Mouse (Mus musculus): Measurements from ENCODE around the gene Map3k10. TPM values are rescaled to one million over a fixed set of nuclear protein-coding genes. Genes with fewer than 3 reads are reported as not detected.

Map3k10 gene
- 9.0 and 9.2 TPM in 2 replicates for polyA plus RNA-seq (2016; fragmentation: Nextera tagmentation; extraction: Ambion mirVana)

DNA sequence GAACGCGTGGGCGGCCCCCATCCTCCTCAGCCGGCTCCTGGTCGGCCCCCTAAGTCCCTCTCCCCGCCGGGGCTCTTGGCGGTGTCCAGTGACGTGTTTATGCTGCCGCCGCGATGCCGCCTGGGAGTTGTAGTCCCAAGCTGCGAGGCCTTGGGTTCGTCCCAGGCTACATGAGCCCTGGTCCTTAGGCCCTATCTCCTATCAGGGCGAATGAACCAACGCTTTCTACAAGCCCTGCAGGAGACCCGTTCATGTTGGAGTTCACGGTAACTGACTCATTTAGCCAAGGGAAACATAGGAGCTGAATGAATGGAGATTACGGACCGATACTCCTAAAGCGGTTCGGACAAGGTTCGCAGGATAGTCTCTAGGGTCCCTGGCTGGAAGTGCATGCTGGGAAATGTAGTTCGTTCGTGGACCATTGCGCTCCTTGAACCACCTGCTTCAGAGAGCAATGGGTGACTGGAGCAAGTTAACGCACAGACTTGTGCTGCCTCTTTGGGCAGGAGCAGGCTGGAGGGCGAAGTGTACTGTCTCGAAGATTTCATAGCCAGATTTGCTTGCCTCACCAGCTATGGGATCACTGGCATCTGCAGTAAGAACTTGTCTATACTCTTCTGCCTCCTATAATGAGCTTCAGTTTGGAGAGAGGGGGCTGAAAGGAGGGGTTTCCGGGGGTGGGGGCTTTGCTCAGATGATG is at the start of gene Map3k10:
TSS of gene Map3k10 (minus strand) at position 77 of the 700 bp plus-strand sequence.
- Histone ChIP-seq H3K9me3 (no peaks in the 10 kb centered on the region), H3K27ac (replicated peaks) (peak within 1 kb of the TSS; percentile 94), H3K27me3 (replicated peaks; ENCODE audit: low read depth, poor library complexity, severe bottlenecking) (no peaks in the 10 kb centered on the region), H3K36me3 (replicated peaks) (peaks cover 24% of the 10 kb centered on the region), H3K4me1 (peaks cover 32% of the 10 kb centered on the region), H3K4me3 (peak within 1 kb of the TSS; percentile 99)
- WGBS, result under 1% methylated on average over 31 of the region's 31 CpGs
- peak; percentile 94 for DNase-seq (ENCODE audit: low spot score)

- Histone ChIP-seq H3K9me3 (peaks cover 4% of the 10 kb centered on the region; the same call in 1 of the 2 replicates), H3K36me3 (replicated peaks) (no peaks in the 10 kb centered on the region), H3K27ac (replicated peaks) (no peak overlapping the region), H3K4me1 (no peaks in the 10 kb centered on the region), H3K4me3 (no peak overlapping the region), H3K27me3 (replicated peaks; ENCODE audit: low read depth, poor library complexity, severe bottlenecking) (no peaks in the 10 kb centered on the region)
- WGBS, result 91% methylated on average over 8 of the region's 8 CpGs
- DNase-seq (ENCODE audit: low spot score), result no peak
Measured at GRCm38 (mm10) chr7:27721951-27722350, 47.6 kb upstream of the Map3k10 start.

- Histone ChIP-seq H3K4me3 (no peak overlapping the region), H3K4me1 (no peaks in the 10 kb centered on the region), H3K27ac (replicated peaks) (no peak overlapping the region), H3K27me3 (replicated peaks; ENCODE audit: low read depth, poor library complexity, severe bottlenecking) (no peaks in the 10 kb centered on the region), H3K9me3 (peaks cover 24% of the 10 kb centered on the region), H3K36me3 (replicated peaks) (no peaks in the 10 kb centered on the region)
- no peak for DNase-seq (ENCODE audit: low spot score)
- WGBS, result 84% methylated on average over 7 of the region's 7 CpGs
Measured at GRCm38 (mm10) chr7:27710402-27710801, 36.0 kb upstream of the Map3k10 start.

DNA sequence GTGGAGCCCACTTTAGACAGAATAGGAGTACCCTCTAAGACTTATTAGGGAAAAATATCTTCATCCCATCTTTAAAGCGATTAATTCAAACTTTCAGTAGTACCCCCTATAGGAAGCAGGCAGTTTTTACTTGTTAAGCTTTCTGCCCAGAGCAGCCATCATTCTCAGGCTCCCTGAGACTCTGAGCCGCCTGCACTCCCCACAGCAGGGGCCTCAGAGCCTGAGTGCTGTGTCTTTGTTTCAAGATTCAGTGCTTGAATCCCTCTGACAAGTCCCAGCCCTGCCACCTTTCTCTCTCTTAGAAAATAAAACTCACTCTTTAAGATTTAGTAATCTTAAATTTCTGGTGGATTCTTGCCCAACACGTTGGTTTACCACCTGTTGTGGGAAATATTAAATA is 22.3 kb upstream of the Map3k10 start:
- Histone ChIP-seq H3K27me3 (replicated peaks; ENCODE audit: low read depth, poor library complexity, severe bottlenecking) (no peaks in the 10 kb centered on the region), H3K27ac (replicated peaks) (no peak overlapping the region), H3K4me1 (no peaks in the 10 kb centered on the region), H3K9me3 (no peaks in the 10 kb centered on the region), H3K4me3 (no peak overlapping the region), H3K36me3 (replicated peaks) (0 out of 2 replicates have a peak, but pooled peaks cover 9% of the 10 kb centered on the region)
- DNase-seq (ENCODE audit: low spot score), result no peak
- WGBS, result 30% methylated on average over 3 of the region's 3 CpGs

DNA sequence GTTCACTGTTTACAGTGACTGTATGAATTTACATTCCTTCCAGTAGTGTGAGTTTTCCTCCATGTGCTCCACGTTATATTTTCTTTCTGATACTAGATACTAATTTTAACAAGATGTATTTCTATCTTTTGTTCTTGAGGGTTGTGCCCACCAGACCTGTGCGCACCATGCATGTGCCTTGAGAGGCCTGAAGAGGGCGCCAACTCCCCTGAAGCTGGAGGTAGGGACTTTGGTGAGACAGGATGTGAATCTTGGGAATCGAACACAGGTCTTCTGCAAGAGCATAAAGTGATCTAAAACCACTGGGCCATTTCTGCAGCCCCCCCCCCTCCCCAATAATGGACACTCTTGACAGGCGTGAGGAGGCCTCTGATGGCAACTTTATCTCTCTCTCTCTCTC is 16.7 kb upstream of the Map3k10 start:
- peaks cover 14% of the 10 kb centered on the region for H3K4me1 ChIP-seq
- H3K27ac ChIP-seq (replicated peaks), result no peak overlapping the region
- peak; percentile 42 for DNase-seq (ENCODE audit: low spot score)
- no peak overlapping the region for H3K4me3 ChIP-seq
- WGBS, result 40% methylated on average over 5 of the region's 5 CpGs
- H3K36me3 ChIP-seq (replicated peaks), result 0 out of 2 replicates have a peak, but pooled peaks cover 9% of the 10 kb centered on the region
- no peaks in the 10 kb centered on the region for H3K9me3 ChIP-seq
- no peaks in the 10 kb centered on the region for H3K27me3 ChIP-seq (replicated peaks; ENCODE audit: low read depth, poor library complexity, severe bottlenecking)

DNA sequence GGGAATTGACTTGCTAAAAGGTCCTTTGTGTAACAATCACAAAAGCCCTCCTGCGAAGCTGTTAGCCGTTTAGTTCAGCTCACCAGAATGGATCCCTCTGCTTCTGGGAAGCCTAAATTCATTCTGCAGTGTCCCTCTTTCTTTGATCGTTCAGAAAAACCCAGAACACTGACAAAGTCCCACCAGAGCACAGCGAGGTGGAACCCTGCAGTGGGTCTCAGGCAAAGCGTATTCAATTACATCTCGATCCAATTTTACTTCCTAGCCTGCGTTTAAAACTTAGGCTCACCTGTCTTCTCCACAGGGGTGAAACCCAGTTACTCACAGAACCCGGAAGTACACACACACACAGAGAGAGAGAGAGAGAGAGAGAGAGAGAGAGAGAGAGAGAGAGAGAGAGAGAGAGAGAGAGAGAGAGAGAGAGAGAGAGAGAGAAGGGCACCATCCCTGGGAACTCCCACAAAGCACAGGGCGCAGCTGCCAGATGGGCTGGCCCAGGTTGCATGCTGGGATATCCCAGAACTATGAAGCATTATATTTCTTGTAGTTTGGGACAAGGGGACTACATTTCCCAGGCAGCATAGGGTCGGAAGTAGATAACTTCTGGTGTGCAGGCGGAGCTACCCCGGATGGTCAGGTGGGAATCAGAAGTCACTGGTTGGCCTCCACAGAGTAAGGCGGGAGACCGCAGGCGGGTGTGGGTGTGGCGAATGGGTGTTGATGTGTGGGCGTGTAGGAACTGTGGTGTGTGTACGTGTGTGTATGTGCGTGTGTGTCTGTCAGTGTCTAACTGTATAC is 14.6 kb upstream of the Map3k10 start, which contains the start of gene Zfp607b:
TSS of gene Zfp607b (plus strand) at position 526 of the 798 bp plus-strand sequence.
- Histone ChIP-seq H3K9me3 (no peaks in the 10 kb centered on the region), H3K27ac (replicated peaks) (peak within 1 kb of the TSS; percentile 85), H3K36me3 (replicated peaks) (0 out of 2 replicates have a peak, but pooled peaks cover 3% of the 10 kb centered on the region), H3K4me1 (peaks cover 19% of the 10 kb centered on the region), H3K27me3 (replicated peaks; ENCODE audit: low read depth, poor library complexity, severe bottlenecking) (no peaks in the 10 kb centered on the region), H3K4me3 (peak within 1 kb of the TSS; percentile 66)
- WGBS, result under 1% methylated on average over 19 of the region's 19 CpGs
- DNase-seq (ENCODE audit: low spot score), result peak; percentile 93

GRCm38 (mm10) chr7:27688246-27688788 is 13.9 kb upstream of the Map3k10 start:
- H3K27me3 ChIP-seq (replicated peaks; ENCODE audit: low read depth, poor library complexity, severe bottlenecking), result no peaks in the 10 kb centered on the region
- H3K4me3 ChIP-seq, result peak overlapping the region; percentile 66
- WGBS, result 43% methylated on average over 14 of the region's 14 CpGs
- H3K27ac ChIP-seq (replicated peaks), result peak overlapping the region; percentile 85
- H3K9me3 ChIP-seq, result no peaks in the 10 kb centered on the region
- peaks cover 19% of the 10 kb centered on the region for H3K4me1 ChIP-seq
- peak; percentile 18 for DNase-seq (ENCODE audit: low spot score)
- H3K36me3 ChIP-seq (replicated peaks), result no peaks in the 10 kb centered on the region

GRCm38 (mm10) chr7:27687836-27688235 is 13.4 kb upstream of the Map3k10 start:
- Histone ChIP-seq H3K9me3 (no peaks in the 10 kb centered on the region), H3K4me3 (peak overlapping the region; percentile 66), H3K27me3 (replicated peaks; ENCODE audit: low read depth, poor library complexity, severe bottlenecking) (no peaks in the 10 kb centered on the region), H3K27ac (replicated peaks) (no peak overlapping the region), H3K4me1 (peaks cover 19% of the 10 kb centered on the region), H3K36me3 (replicated peaks) (no peaks in the 10 kb centered on the region)
- WGBS, result 72% methylated on average over 3 of the region's 3 CpGs
- no peak for DNase-seq (ENCODE audit: low spot score)

- peaks cover 19% of the 10 kb centered on the region for H3K4me1 ChIP-seq
- H3K36me3 ChIP-seq (replicated peaks), result no peaks in the 10 kb centered on the region
- H3K9me3 ChIP-seq, result no peaks in the 10 kb centered on the region
- 80% methylated on average over 1 of the region's 1 CpGs for WGBS
- no peaks in the 10 kb centered on the region for H3K27me3 ChIP-seq (replicated peaks; ENCODE audit: low read depth, poor library complexity, severe bottlenecking)
- no peak overlapping the region for H3K4me3 ChIP-seq
- no peak for DNase-seq (ENCODE audit: low spot score)
- no peak overlapping the region for H3K27ac ChIP-seq (replicated peaks)
Measured at GRCm38 (mm10) chr7:27687043-27687442, 12.6 kb upstream of the Map3k10 start.

DNA sequence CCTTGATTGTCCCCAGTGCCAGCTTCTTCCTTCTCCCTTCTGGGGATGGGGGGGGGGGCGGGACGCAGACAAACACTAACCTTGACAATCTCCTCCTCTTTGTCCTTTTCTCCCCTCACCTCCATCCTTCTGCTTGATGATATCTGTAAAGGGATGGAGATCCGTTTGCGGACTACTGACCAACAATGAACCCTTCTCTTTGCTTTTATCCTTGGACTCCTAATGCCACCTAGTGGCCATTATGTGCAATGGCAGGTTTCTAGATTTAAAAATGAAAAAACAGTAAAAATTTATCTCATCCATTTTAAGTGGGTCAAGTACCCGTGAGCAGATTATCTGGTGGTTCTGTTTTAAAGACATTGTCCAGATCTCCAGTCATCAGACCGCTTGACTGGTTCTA is 11.3 kb upstream of the Map3k10 start:
- Histone ChIP-seq H3K4me3 (peak overlapping the region; percentile 38; the same call in 1 of the 2 replicates), H3K27me3 (replicated peaks; ENCODE audit: low read depth, poor library complexity, severe bottlenecking) (no peaks in the 10 kb centered on the region), H3K36me3 (replicated peaks) (no peaks in the 10 kb centered on the region), H3K9me3 (no peaks in the 10 kb centered on the region), H3K27ac (replicated peaks) (no peak overlapping the region), H3K4me1 (peaks cover 19% of the 10 kb centered on the region)
- 2% methylated on average over 6 of the region's 6 CpGs for WGBS
- peak; percentile 33 for DNase-seq (ENCODE audit: low spot score)

- WGBS, result 46% methylated on average over 5 of the region's 5 CpGs
- Histone ChIP-seq H3K27ac (replicated peaks) (no peak overlapping the region), H3K9me3 (no peaks in the 10 kb centered on the region)
Measured at GRCm38 (mm10) chr7:27685220-27685619, 10.8 kb upstream of the Map3k10 start.

DNA sequence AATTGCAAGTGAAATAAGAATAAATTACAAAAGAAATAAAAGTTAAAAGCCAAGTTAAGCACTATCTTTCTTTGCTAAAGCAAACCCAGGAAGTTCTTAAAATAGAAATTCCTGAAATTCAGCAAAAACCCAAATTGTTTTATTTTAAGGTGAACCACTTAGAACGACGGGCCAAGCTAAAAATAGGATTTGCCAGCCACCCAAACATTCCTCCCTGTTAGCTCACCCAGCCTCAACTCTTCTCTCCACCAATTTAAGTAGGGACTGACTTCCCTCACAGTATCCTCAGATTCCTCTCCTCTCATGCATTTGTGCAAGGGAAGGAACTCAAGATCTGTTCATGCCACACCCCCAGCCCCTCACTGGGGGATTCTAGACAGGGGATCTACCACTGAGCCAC is 8.8 kb upstream of the Map3k10 start:
- WGBS, result 83% methylated on average over 2 of the region's 2 CpGs
- Histone ChIP-seq H3K4me3 (no peak overlapping the region), H3K9me3 (no peaks in the 10 kb centered on the region), H3K36me3 (replicated peaks) (no peaks in the 10 kb centered on the region), H3K27ac (replicated peaks) (no peak overlapping the region), H3K4me1 (peaks cover 8% of the 10 kb centered on the region), H3K27me3 (replicated peaks; ENCODE audit: low read depth, poor library complexity, severe bottlenecking) (no peaks in the 10 kb centered on the region)
- DNase-seq (ENCODE audit: low spot score), result no peak

More at GRCm38 (mm10) chr7:27685220-27685619, 10.8 kb upstream of the Map3k10 start:
- H3K27me3 ChIP-seq (replicated peaks; ENCODE audit: low read depth, poor library complexity, severe bottlenecking), result no peaks in the 10 kb centered on the region
- no peak for DNase-seq (ENCODE audit: low spot score)
- H3K4me3 ChIP-seq, result peak overlapping the region; percentile 38; the same call in 1 of the 2 replicates
- H3K4me1 ChIP-seq, result peaks cover 17% of the 10 kb centered on the region
- H3K36me3 ChIP-seq (replicated peaks), result no peaks in the 10 kb centered on the region

Measured in embryonic facial prominence, embryonic 10.5 days (tissue).